In the genomic region with DNA sequence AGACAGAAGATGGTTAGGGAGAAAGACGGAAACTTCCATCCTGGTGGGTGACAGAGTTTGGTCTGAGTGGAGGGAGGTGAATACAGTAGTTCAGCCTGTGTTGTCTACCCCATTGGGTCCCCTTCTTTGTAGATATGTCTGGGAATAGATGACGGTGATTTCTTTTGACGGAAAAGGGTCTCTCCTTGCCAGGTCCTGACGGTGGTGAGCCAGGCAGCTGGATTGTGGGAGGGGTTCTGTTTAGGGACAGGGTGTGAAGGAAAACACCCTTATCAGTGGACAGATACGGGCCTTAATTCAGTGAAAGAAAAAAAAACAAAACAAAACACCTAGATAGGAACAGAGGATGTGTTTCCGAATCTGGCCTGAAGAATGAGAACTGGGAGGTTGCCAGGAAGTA, we compare ENCODE assay signal across 16 mouse cellular contexts. TPM values are rescaled to one million over a fixed set of nuclear protein-coding genes. Genes with fewer than 3 reads are reported as not detected.
DNase-seq lines count a peak whose midpoint lies in the region; ATAC-seq and TF ChIP-seq lines count a peak whose summit lies in the region.
"Had no signal": no experiment of that assay in that cellular context is flagged by ENCODE, and none has a peak within 500 bp of the region (broad histone marks: within the 10 kb centered on the region; RNA-seq: fewer than 3 reads in every experiment).

No protein-coding gene starts in this region.

- no peaks in the 10 kb centered on the region for H3K27me3 ChIP-seq in hindbrain, embryonic 16.5 days (replicated peaks; ENCODE audit: control insufficient read depth, insufficient read depth, low read length)
- peaks cover 14% of the 10 kb centered on the region for H3K27me3 ChIP-seq in hindbrain, embryonic 13.5 days
- H3K27me3 ChIP-seq in midbrain, embryonic 12.5 days: peaks cover 14% of the 10 kb centered on the region
- H3K27me3 ChIP-seq in midbrain, embryonic 10.5 days (ENCODE audit: low read depth, poor library complexity, severe bottlenecking): peaks cover 10% of the 10 kb centered on the region
- H3K27me3 ChIP-seq in intestine, embryonic 16.5 days (replicated peaks; ENCODE audit: control insufficient read depth, insufficient read depth, low read length): no peaks in the 10 kb centered on the region
- H3K27me3 ChIP-seq in stomach, postnatal 0 days (ENCODE audit: control insufficient read depth, insufficient read depth, low read length): no peaks in the 10 kb centered on the region

- no peak overlapping the region for H3K9ac ChIP-seq in hindbrain, embryonic 16.5 days (ENCODE audit: low read depth, low read length)
- H3K9ac ChIP-seq in hindbrain, embryonic 13.5 days: no peak overlapping the region
- no peak overlapping the region for H3K9ac ChIP-seq in midbrain, embryonic 12.5 days (replicated peaks)
- no peak overlapping the region for H3K9ac ChIP-seq in intestine, embryonic 16.5 days (ENCODE audit: low read depth, low read length)
- no peak overlapping the region for H3K9ac ChIP-seq in stomach, postnatal 0 days (ENCODE audit: low read length)
- H3K9ac ChIP-seq: embryonic facial prominence, embryonic 12.5 days; hindbrain, embryonic 12.5 days had no signal

- H3K4me3 ChIP-seq in hindbrain, embryonic 16.5 days (ENCODE audit: low read length): no peak overlapping the region
- H3K4me3 ChIP-seq in hindbrain, embryonic 13.5 days: no peak overlapping the region
- no peak overlapping the region for H3K4me3 ChIP-seq in midbrain, embryonic 12.5 days
- H3K4me3 ChIP-seq in midbrain, embryonic 10.5 days: no peak overlapping the region
- H3K4me3 ChIP-seq in intestine, embryonic 16.5 days (ENCODE audit: low read length): no peak overlapping the region
- no peak overlapping the region for H3K4me3 ChIP-seq in stomach, postnatal 0 days (ENCODE audit: low read depth, low read length)
- H3K4me3 ChIP-seq: hindbrain, embryonic 12.5 days had no signal

- H3K4me2 ChIP-seq in hindbrain, embryonic 16.5 days (ENCODE audit: low read length): peak overlapping the region; percentile 45
- no peak overlapping the region for H3K4me2 ChIP-seq in hindbrain, embryonic 13.5 days
- H3K4me2 ChIP-seq in midbrain, embryonic 12.5 days (replicated peaks): peak overlapping the region; percentile 40
- peak overlapping the region; percentile 13; the same call in 1 of the 2 replicates for H3K4me2 ChIP-seq in intestine, embryonic 16.5 days (ENCODE audit: low read depth, low read length)
- H3K4me2 ChIP-seq in stomach, postnatal 0 days (replicated peaks; ENCODE audit: low read depth): peak overlapping the region; percentile 33

- no peaks in the 10 kb centered on the region for H3K36me3 ChIP-seq in hindbrain, embryonic 16.5 days (ENCODE audit: control insufficient read depth, insufficient read depth, low read length)
- no peaks in the 10 kb centered on the region for H3K36me3 ChIP-seq in hindbrain, embryonic 13.5 days
- H3K36me3 ChIP-seq in midbrain, embryonic 12.5 days: no peaks in the 10 kb centered on the region
- no peaks in the 10 kb centered on the region for H3K36me3 ChIP-seq in midbrain, embryonic 10.5 days
- H3K36me3 ChIP-seq in intestine, embryonic 16.5 days (ENCODE audit: control insufficient read depth, insufficient read depth, low read length): no peaks in the 10 kb centered on the region
- no peaks in the 10 kb centered on the region for H3K36me3 ChIP-seq in stomach, postnatal 0 days (ENCODE audit: control insufficient read depth, insufficient read depth, low read length)
- H3K36me3 ChIP-seq: embryonic facial prominence, embryonic 12.5 days; hindbrain, embryonic 12.5 days had no signal

- TF ChIP-seq CTCF in stomach, postnatal 0 days (IDR thresholded peaks at IDR 0.05; ENCODE audit: low read depth): no peak

- ATAC-seq in hindbrain, embryonic 16.5 days: no peak
- no peak for ATAC-seq in hindbrain, embryonic 13.5 days (ENCODE audit: low FRiP score)
- no peak for ATAC-seq in midbrain, embryonic 12.5 days (ENCODE audit: low FRiP score, low read depth)
- no peak for ATAC-seq in intestine, embryonic 16.5 days
- ATAC-seq in stomach, postnatal 0 days (ENCODE audit: low FRiP score, low TSS enrichment): no peak

- WGBS in hindbrain, embryonic 16.5 days: 80% methylated on average over 6 of the region's 6 CpGs
- WGBS in hindbrain, embryonic 13.5 days: 85% methylated on average over 6 of the region's 6 CpGs
- WGBS in midbrain, embryonic 12.5 days: 87% methylated on average over 6 of the region's 6 CpGs
- 88% methylated on average over 6 of the region's 6 CpGs for WGBS in midbrain, embryonic 10.5 days
- 68% methylated on average over 6 of the region's 6 CpGs for WGBS in intestine, embryonic 16.5 days
- 42% methylated on average over 6 of the region's 6 CpGs for WGBS in stomach, postnatal 0 days

- DNase-seq in midbrain, embryonic 10.5 days (ENCODE audit: low spot score): no peak
- DNase-seq in stomach, postnatal 0 days (ENCODE audit: low spot score): no peak
- DNase-seq in layer of hippocampus, adult 8-10 months (ENCODE audit: low spot score in 2 of 2): no peak
- DNase-seq: right cerebral cortex, postnatal 25 days had no signal

- no peaks in the 10 kb centered on the region for H3K4me1 ChIP-seq in hindbrain, embryonic 16.5 days (ENCODE audit: control insufficient read depth, insufficient read depth, low read depth, low read length)
- 0 out of 2 replicates have a peak, but pooled peaks cover 3% of the 10 kb centered on the region for H3K4me1 ChIP-seq in hindbrain, embryonic 13.5 days (replicated peaks)
- peaks cover 7% of the 10 kb centered on the region; the same call in 1 of the 2 replicates for H3K4me1 ChIP-seq in midbrain, embryonic 12.5 days
- peaks cover 7% of the 10 kb centered on the region; the same call in 1 of the 2 replicates for H3K4me1 ChIP-seq in midbrain, embryonic 10.5 days
- peaks cover 9% of the 10 kb centered on the region; the same call in 1 of the 2 replicates for H3K4me1 ChIP-seq in intestine, embryonic 16.5 days (ENCODE audit: control insufficient read depth, insufficient read depth, low read length)
- H3K4me1 ChIP-seq in stomach, postnatal 0 days (replicated peaks; ENCODE audit: control insufficient read depth, insufficient read depth): no peaks in the 10 kb centered on the region

- no peaks in the 10 kb centered on the region for H3K9me3 ChIP-seq in hindbrain, embryonic 16.5 days (ENCODE audit: control insufficient read depth, low read length)
- no peaks in the 10 kb centered on the region for H3K9me3 ChIP-seq in hindbrain, embryonic 13.5 days
- no peaks in the 10 kb centered on the region for H3K9me3 ChIP-seq in midbrain, embryonic 12.5 days
- H3K9me3 ChIP-seq in midbrain, embryonic 10.5 days (replicated peaks): no peaks in the 10 kb centered on the region
- H3K9me3 ChIP-seq in intestine, embryonic 16.5 days (ENCODE audit: control insufficient read depth, low read length): no peaks in the 10 kb centered on the region
- H3K9me3 ChIP-seq in stomach, postnatal 0 days (ENCODE audit: control insufficient read depth, low read length): no peaks in the 10 kb centered on the region
- H3K9me3 ChIP-seq: embryonic facial prominence, embryonic 12.5 days; hindbrain, embryonic 12.5 days had no signal

- TF ChIP-seq EP300 in stomach, postnatal 0 days (optimal IDR thresholded peaks at IDR 0.05): no peak

- no peak overlapping the region for H3K27ac ChIP-seq in hindbrain, embryonic 16.5 days (ENCODE audit: low read depth, low read length)
- no peak overlapping the region for H3K27ac ChIP-seq in hindbrain, embryonic 13.5 days
- no peak overlapping the region for H3K27ac ChIP-seq in midbrain, embryonic 12.5 days (replicated peaks)
- H3K27ac ChIP-seq in midbrain, embryonic 10.5 days (replicated peaks): no peak overlapping the region
- 0 out of 2 replicates have a peak overlapping the region, but pooled peaks have one; percentile 16 for H3K27ac ChIP-seq in intestine, embryonic 16.5 days (ENCODE audit: low read length)
- H3K27ac ChIP-seq in stomach, postnatal 0 days (replicated peaks): peak overlapping the region; percentile 78
- H3K27ac ChIP-seq: embryonic facial prominence, embryonic 12.5 days; hindbrain, embryonic 12.5 days; kidney, postnatal 0 days had no signal

RNA-seq across cellular contexts. Expression of a gene that starts 4.1 kb away (rescaled TPM):
- not detected in 2 replicates for polyA plus RNA-seq in hindbrain, embryonic 16.5 days (2015; fragmentation: Nextera tagmentation; extraction: Ambion mirVana)
- 0.14 TPM in 1 of 2 replicates, not detected in the other for polyA plus RNA-seq in hindbrain, embryonic 13.5 days (2015; fragmentation: Nextera tagmentation; extraction: Ambion mirVana)
- polyA plus RNA-seq in midbrain, embryonic 12.5 days (2016; fragmentation: Nextera tagmentation; extraction: Ambion mirVana): 0.08 TPM in 1 of 2 replicates, not detected in the other
- 0.17 and 0.22 TPM in 2 replicates for polyA plus RNA-seq in midbrain, embryonic 10.5 days (2016; fragmentation: Nextera tagmentation; extraction: Ambion mirVana)
- 0.20 and 0.21 TPM in 2 replicates for polyA plus RNA-seq in intestine, embryonic 16.5 days (2015; fragmentation: Nextera tagmentation; extraction: Ambion mirVana)
- polyA plus RNA-seq in stomach, postnatal 0 days (2015; fragmentation: Nextera tagmentation; extraction: Ambion mirVana): 768 and 930 TPM in 2 replicates
- total RNA-seq in layer of hippocampus, adult 8-10 months (2022): not detected
- total RNA-seq: adrenal gland, adult 2 months; gastrocnemius, postnatal 10 days; layer of hippocampus, postnatal 25 days; left cerebral cortex, postnatal 4 days had no signal
- polyA plus RNA-seq: adrenal gland, adult 2 months had no signal

RNA-seq across cellular contexts. Expression of a gene that starts 12.9 kb away (rescaled TPM):
- not detected in 2 replicates for polyA plus RNA-seq in hindbrain, embryonic 16.5 days (2015; fragmentation: Nextera tagmentation; extraction: Ambion mirVana)
- polyA plus RNA-seq in hindbrain, embryonic 13.5 days (2015; fragmentation: Nextera tagmentation; extraction: Ambion mirVana): not detected in 2 replicates
- not detected in 2 replicates for polyA plus RNA-seq in midbrain, embryonic 12.5 days (2016; fragmentation: Nextera tagmentation; extraction: Ambion mirVana)
- polyA plus RNA-seq in midbrain, embryonic 10.5 days (2016; fragmentation: Nextera tagmentation; extraction: Ambion mirVana): not detected in 2 replicates
- not detected in 2 replicates for polyA plus RNA-seq in intestine, embryonic 16.5 days (2015; fragmentation: Nextera tagmentation; extraction: Ambion mirVana)
- polyA plus RNA-seq in stomach, postnatal 0 days (2015; fragmentation: Nextera tagmentation; extraction: Ambion mirVana): 2.6 and 3.9 TPM in 2 replicates
- not detected for total RNA-seq in layer of hippocampus, adult 8-10 months (2022)
- total RNA-seq: adrenal gland, adult 2 months; gastrocnemius, postnatal 10 days; layer of hippocampus, postnatal 25 days; left cerebral cortex, postnatal 4 days had no signal
- polyA plus RNA-seq: adrenal gland, adult 2 months; embryonic facial prominence, embryonic 12.5 days; forebrain, embryonic 16.5 days; hindbrain, embryonic 12.5 days; kidney, postnatal 0 days had no signal

RNA-seq across cellular contexts. Expression of a gene that starts 28.0 kb away (rescaled TPM):
- 16.7 and 17.9 TPM in 2 replicates for polyA plus RNA-seq in hindbrain, embryonic 16.5 days (2015; fragmentation: Nextera tagmentation; extraction: Ambion mirVana)
- 11.8 and 14.0 TPM in 2 replicates for polyA plus RNA-seq in hindbrain, embryonic 13.5 days (2015; fragmentation: Nextera tagmentation; extraction: Ambion mirVana)
- 18.7 and 19.0 TPM in 2 replicates for polyA plus RNA-seq in midbrain, embryonic 12.5 days (2016; fragmentation: Nextera tagmentation; extraction: Ambion mirVana)
- polyA plus RNA-seq in midbrain, embryonic 10.5 days (2016; fragmentation: Nextera tagmentation; extraction: Ambion mirVana): 19.3 and 20.6 TPM in 2 replicates
- polyA plus RNA-seq in intestine, embryonic 16.5 days (2015; fragmentation: Nextera tagmentation; extraction: Ambion mirVana): 19.3 and 22.8 TPM in 2 replicates
- 10.3 and 10.6 TPM in 2 replicates for polyA plus RNA-seq in stomach, postnatal 0 days (2015; fragmentation: Nextera tagmentation; extraction: Ambion mirVana)
- 10 to 100 TPM; 28.0 to 44.7 (median 35.4) TPM for total RNA-seq in layer of hippocampus, adult 8-10 months (2022)

RNA-seq across cellular contexts. Expression of a gene that starts 34.2 kb away (rescaled TPM):
- 27.8 and 28.1 TPM in 2 replicates for polyA plus RNA-seq in hindbrain, embryonic 16.5 days (2015; fragmentation: Nextera tagmentation; extraction: Ambion mirVana)
- polyA plus RNA-seq in hindbrain, embryonic 13.5 days (2015; fragmentation: Nextera tagmentation; extraction: Ambion mirVana): 27.6 and 29.2 TPM in 2 replicates
- polyA plus RNA-seq in midbrain, embryonic 12.5 days (2016; fragmentation: Nextera tagmentation; extraction: Ambion mirVana): 34.0 and 34.9 TPM in 2 replicates
- 50.1 and 52.3 TPM in 2 replicates for polyA plus RNA-seq in midbrain, embryonic 10.5 days (2016; fragmentation: Nextera tagmentation; extraction: Ambion mirVana)
- 41.9 and 45.1 TPM in 2 replicates for polyA plus RNA-seq in intestine, embryonic 16.5 days (2015; fragmentation: Nextera tagmentation; extraction: Ambion mirVana)
- 20.7 and 20.8 TPM in 2 replicates for polyA plus RNA-seq in stomach, postnatal 0 days (2015; fragmentation: Nextera tagmentation; extraction: Ambion mirVana)
- total RNA-seq in layer of hippocampus, adult 8-10 months (2022): 10 to 100 TPM; 28.3 to 35.3 (median 33.2) TPM

RNA-seq across cellular contexts. Expression of a gene that starts 38.0 kb away (rescaled TPM):
- polyA plus RNA-seq in hindbrain, embryonic 16.5 days (2015; fragmentation: Nextera tagmentation; extraction: Ambion mirVana): not detected in 2 replicates
- not detected in 2 replicates for polyA plus RNA-seq in hindbrain, embryonic 13.5 days (2015; fragmentation: Nextera tagmentation; extraction: Ambion mirVana)
- not detected in 2 replicates for polyA plus RNA-seq in midbrain, embryonic 12.5 days (2016; fragmentation: Nextera tagmentation; extraction: Ambion mirVana)
- not detected in 2 replicates for polyA plus RNA-seq in midbrain, embryonic 10.5 days (2016; fragmentation: Nextera tagmentation; extraction: Ambion mirVana)
- 1.2 and 3.3 TPM in 2 replicates for polyA plus RNA-seq in intestine, embryonic 16.5 days (2015; fragmentation: Nextera tagmentation; extraction: Ambion mirVana)
- polyA plus RNA-seq in stomach, postnatal 0 days (2015; fragmentation: Nextera tagmentation; extraction: Ambion mirVana): 7.6 and 8.6 TPM in 2 replicates
- not detected for total RNA-seq in layer of hippocampus, adult 8-10 months (2022)
- total RNA-seq: adrenal gland, adult 2 months; gastrocnemius, postnatal 10 days; layer of hippocampus, postnatal 25 days; left cerebral cortex, postnatal 4 days had no signal
- polyA plus RNA-seq: adrenal gland, adult 2 months; embryonic facial prominence, embryonic 12.5 days; forebrain, embryonic 16.5 days; hindbrain, embryonic 12.5 days had no signal

Comparison
In these comparisons a context has a peak if more than half of its experiments do, and no peak if none do; other contexts are left out.
1. H3K27ac ChIP-seq: peak in intestine, embryonic 16.5 days (single experiment) and stomach, postnatal 0 days (single experiment); none in hindbrain, embryonic 16.5 days (single experiment), hindbrain, embryonic 13.5 days (single experiment), midbrain, embryonic 12.5 days (single experiment) and midbrain, embryonic 10.5 days (single experiment).
2. RNA of a gene that starts 4.1 kb away (polyA plus RNA-seq): 768 to 930 TPM in stomach, postnatal 0 days; 0.17 to 0.22 TPM in midbrain, embryonic 10.5 days, 0.20 to 0.21 TPM in intestine, embryonic 16.5 days, 0.08 TPM in midbrain, embryonic 12.5 days, 0.14 TPM in hindbrain, embryonic 13.5 days and not detected in hindbrain, embryonic 16.5 days; every median in the first group is over 100 times any median in the second.